Mouse (Mus musculus) midbrain, embryonic 14.5 days (tissue): ENCODE measurements around the gene Ccdc175. TPM values are rescaled to one million over a fixed set of nuclear protein-coding genes. Genes with fewer than 3 reads are reported as not detected.

Experiments used
- ATAC-seq: fragments of 200-750 bp; cut with Nextera tagmentation; 2 replicates; pipeline ENCODE4 v1.8.0; 2017; ENCODE audit warnings: moderate number of reproducible peaks, moderate library complexity; ENCODE audit not compliant: low FRiP score, low TSS enrichment
- DNase-seq: peaks from one replicate; pipeline ENCODE4 v3.0.0-alpha.2; 2015
- H3K27ac ChIP-seq: fragments of 300-500 bp; sonication (generic); replicated peaks from 2 replicates; pipeline ENCODE4 v1.5.1; 2014; ENCODE audit warnings: mild to moderate bottlenecking, low read depth, low read length, moderate library complexity
- H3K27me3 ChIP-seq: fragments of 300-500 bp; sonication (generic); 2 replicates; pipeline ENCODE4 v1.6.1; 2014; ENCODE audit warnings: low read length, control low read depth, mixed read lengths; ENCODE audit not compliant: control insufficient read depth, insufficient read depth
- H3K36me3 ChIP-seq: fragments of 300-500 bp; sonication (generic); 2 replicates; pipeline ENCODE4 v1.6.1; 2014; ENCODE audit warnings: low read length, control low read depth; ENCODE audit not compliant: control insufficient read depth, insufficient read depth
- H3K4me1 ChIP-seq: fragments of 300-500 bp; sonication (generic); 2 replicates; pipeline ENCODE4 v1.6.1; 2014; ENCODE audit warnings: mild to moderate bottlenecking, antibody characterized with exemption, low read length, control low read depth; ENCODE audit not compliant: control insufficient read depth, insufficient read depth
- H3K4me2 ChIP-seq: fragments of 300-500 bp; sonication (generic); 2 replicates; pipeline ENCODE4 v1.6.1; 2014; ENCODE audit warnings: mild to moderate bottlenecking, low read length, moderate library complexity
- H3K4me3 ChIP-seq: fragments of 300-500 bp; sonication (generic); replicated peaks from 2 replicates; pipeline ENCODE4 v1.5.1; 2014; ENCODE audit warnings: low read depth, low read length
- H3K9ac ChIP-seq: fragments of 300-500 bp; sonication (generic); replicated peaks from 2 replicates; pipeline ENCODE4 v1.6.1; 2014; ENCODE audit warnings: mild to moderate bottlenecking, low read length, moderate library complexity
- H3K9me3 ChIP-seq: fragments of 300-500 bp; sonication (generic); 2 replicates; pipeline ENCODE4 v1.6.1; 2016; ENCODE audit warnings: low read length, control low read depth, mixed read lengths; ENCODE audit not compliant: control insufficient read depth
- WGBS: fragments of 180-500 bp; shearing (Covaris S2); extraction: QIAGEN DNeasy Blood & Tissue Kit; methylation state at CpG from one replicate; pipeline ENCODE4 v1.1.7; 2014; 5-methylcytosine and 5-hydroxymethylcytosine counted together
- polyA plus RNA-seq: library from polyadenylated mRNA; unstranded; fragments of >200 nt; fragmentation: Nextera tagmentation; extraction: Ambion mirVana; gene quantifications from 2 replicates; pipeline ENCODE4 v1.2.1, GENCODE M21; 2014

Ccdc175 gene
- polyA plus RNA-seq, 1 experiment from 2014 or later: 0.11 TPM

GRCm38 (mm10) chr12:72115686-72116345, 69.0 kb downstream of the Ccdc175 start:
- no peaks in the 10 kb centered on the region for H3K4me1 ChIP-seq
- H3K27ac ChIP-seq: no peak overlapping the region
- no peaks in the 10 kb centered on the region for H3K36me3 ChIP-seq
- H3K9ac ChIP-seq: no peak overlapping the region
- DNase-seq (no peak), ATAC-seq (no peak)
- no peak overlapping the region for H3K4me3 ChIP-seq
- no peak overlapping the region for H3K4me2 ChIP-seq
- no peaks in the 10 kb centered on the region for H3K27me3 ChIP-seq
- H3K9me3 ChIP-seq: no peaks in the 10 kb centered on the region
- WGBS: 83% methylated on average over 22 of the region's 23 CpGs

- Histone ChIP-seq H3K9ac (no peak overlapping the region), H3K36me3 (no peaks in the 10 kb centered on the region), H3K4me2 (no peak overlapping the region), H3K4me3 (no peak overlapping the region), H3K27me3 (no peaks in the 10 kb centered on the region), H3K27ac (no peak overlapping the region), H3K4me1 (no peaks in the 10 kb centered on the region), H3K9me3 (no peaks in the 10 kb centered on the region)
- DNase-seq (no peak), ATAC-seq (no peak)
- 75% methylated on average over 6 of the region's 6 CpGs for WGBS
Observed at GRCm38 (mm10) chr12:72115126-72115525, 69.7 kb downstream of the Ccdc175 start.

GRCm38 (mm10) chr12:72104525-72105281, 80.1 kb downstream of the Ccdc175 start:
- 31% methylated on average over 14 of the region's 14 CpGs for WGBS
- H3K36me3 ChIP-seq: peaks cover 18% of the 10 kb centered on the region
- no peaks in the 10 kb centered on the region for H3K27me3 ChIP-seq
- ATAC-seq: peak; percentile 55; the same call in 1 of the 2 replicates
- H3K4me1 ChIP-seq: no peaks in the 10 kb centered on the region
- DNase-seq: peak; percentile 93
- H3K4me3 ChIP-seq: no peak overlapping the region
- H3K9ac ChIP-seq: no peak overlapping the region
- H3K27ac ChIP-seq: no peak overlapping the region
- 0 out of 2 replicates have a peak overlapping the region, but pooled peaks have one; percentile 21 for H3K4me2 ChIP-seq
- no peaks in the 10 kb centered on the region for H3K9me3 ChIP-seq

- no peaks in the 10 kb centered on the region for H3K27me3 ChIP-seq
- WGBS: 90% methylated on average over 5 of the region's 5 CpGs
- H3K9me3 ChIP-seq: no peaks in the 10 kb centered on the region
- no peak overlapping the region for H3K4me3 ChIP-seq
- H3K36me3 ChIP-seq: peaks cover 23% of the 10 kb centered on the region
- no peak overlapping the region for H3K4me2 ChIP-seq
- no peaks in the 10 kb centered on the region for H3K4me1 ChIP-seq
- no peak for ATAC-seq
- no peak for DNase-seq
- H3K9ac ChIP-seq: no peak overlapping the region
- no peak overlapping the region for H3K27ac ChIP-seq
Observed at GRCm38 (mm10) chr12:72104027-72104426, 80.8 kb downstream of the Ccdc175 start.

GRCm38 (mm10) chr12:72102776-72103175, 82.1 kb downstream of the Ccdc175 start:
- Histone ChIP-seq H3K27me3 (no peaks in the 10 kb centered on the region), H3K27ac (no peak overlapping the region), H3K4me2 (no peak overlapping the region), H3K4me3 (no peak overlapping the region), H3K9me3 (no peaks in the 10 kb centered on the region), H3K4me1 (no peaks in the 10 kb centered on the region), H3K36me3 (peaks cover 29% of the 10 kb centered on the region), H3K9ac (no peak overlapping the region)
- WGBS: 82% methylated on average over 6 of the region's 6 CpGs
- DNase-seq: no peak
- ATAC-seq: no peak

- H3K4me3 ChIP-seq: no peak overlapping the region
- H3K9ac ChIP-seq: no peak overlapping the region
- no peak for DNase-seq
- H3K36me3 ChIP-seq: peaks cover 84% of the 10 kb centered on the region
- no peaks in the 10 kb centered on the region for H3K27me3 ChIP-seq
- 99% methylated on average over 8 of the region's 8 CpGs for WGBS
- H3K4me2 ChIP-seq: no peak overlapping the region
- ATAC-seq: no peak
- H3K27ac ChIP-seq: no peak overlapping the region
- no peaks in the 10 kb centered on the region for H3K4me1 ChIP-seq
- no peaks in the 10 kb centered on the region for H3K9me3 ChIP-seq
Observed at GRCm38 (mm10) chr12:72096966-72097365, 87.9 kb downstream of the Ccdc175 start.

GRCm38 (mm10) chr12:72089802-72090201, 95.0 kb downstream of the Ccdc175 start:
- Histone ChIP-seq H3K4me1 (peaks cover 21% of the 10 kb centered on the region), H3K9ac (no peak overlapping the region), H3K4me3 (no peak overlapping the region), H3K36me3 (peaks cover 50% of the 10 kb centered on the region), H3K27ac (no peak overlapping the region), H3K9me3 (no peaks in the 10 kb centered on the region), H3K4me2 (no peak overlapping the region), H3K27me3 (no peaks in the 10 kb centered on the region)
- no peak for DNase-seq
- 94% methylated on average over 4 of the region's 4 CpGs for WGBS
- no peak for ATAC-seq

- Histone ChIP-seq H3K4me2 (peak overlapping the region; percentile 87), H3K27ac (peak overlapping the region; percentile 98), H3K27me3 (no peaks in the 10 kb centered on the region), H3K36me3 (peaks cover 15% of the 10 kb centered on the region), H3K9ac (peak overlapping the region; percentile 92), H3K9me3 (no peaks in the 10 kb centered on the region), H3K4me1 (peaks cover 29% of the 10 kb centered on the region), H3K4me3 (peak overlapping the region; percentile 78)
- under 1% methylated on average over 18 of the region's 18 CpGs for WGBS
- DNase-seq (no peak), ATAC-seq (no peak)
Observed at GRCm38 (mm10) chr12:72086166-72086825, 98.5 kb downstream of the Ccdc175 start.
